Mouse (Mus musculus) sigmoid colon, adult 10 weeks (tissue): Measurements from ENCODE around the gene Tle2. TPM values are rescaled to one million over a fixed set of nuclear protein-coding genes. Genes with fewer than 3 reads are reported as not detected.

Experiments
- polyA plus RNA-seq: library from polyadenylated mRNA; stranded (reverse); fragments of 350-450 nt; fragmentation: Illumina TruSeq; extraction: RNeasy Lipid Tissue Mini Kit (QIAGEN cat#74804); gene quantifications from one replicate; pipeline ENCODE4 v1.2.3, GENCODE M21; 2014; ENCODE audit warnings: low read depth, low replicate concordance

Tle2 gene
- polyA plus RNA-seq: 1.1 TPM

GRCm38 (mm10) chr10:81574081-81575056 is at the start of gene Tle2:
Gene Tle2 (plus strand): TSS chr10:81574561.

DNA sequence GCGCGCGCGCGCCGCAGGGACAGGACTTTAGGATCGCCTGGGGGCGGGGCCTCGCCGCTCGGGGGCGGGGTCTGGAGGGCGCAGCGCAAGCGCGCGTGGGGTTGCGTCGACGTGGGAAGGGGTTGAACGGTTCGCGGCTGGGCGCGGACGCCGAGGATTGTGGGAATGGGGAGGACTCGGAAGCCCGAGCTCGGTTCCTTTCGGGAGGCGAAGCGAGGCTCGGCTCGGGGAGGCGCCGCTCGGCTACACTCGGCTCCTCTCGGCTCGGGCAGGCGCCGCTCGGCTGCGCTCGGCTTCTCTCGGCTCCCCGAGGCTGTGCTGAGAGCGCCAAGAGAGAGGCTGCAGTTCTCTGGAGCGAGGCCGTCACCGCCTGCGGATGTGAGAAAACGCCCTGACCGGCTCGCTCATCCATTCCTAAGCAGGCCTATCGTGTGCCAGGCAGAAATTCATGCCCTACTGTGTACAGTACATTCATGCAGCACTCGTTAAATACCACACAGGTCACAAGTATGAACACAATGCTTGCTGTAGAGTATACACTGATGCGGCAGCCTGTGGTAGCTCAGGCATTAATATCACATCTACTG is 29.1 kb upstream of the Tle2 start, which contains the start of gene Gna11:
TSS of gene Gna11 (minus strand) at position 30 of the 587 bp plus-strand sequence.

GRCm38 (mm10) chr10:81559163-81559626 is 15.2 kb upstream of the Tle2 start, which contains the start of gene Aes:
Gene Aes (plus strand): TSS chr10:81559488.

GRCm38 (mm10) chr10:81600738-81601203 is 26.4 kb downstream of the Tle2 start, which contains the start of gene Tle6:
Gene Tle6 (minus strand): TSS chr10:81601073.

DNA sequence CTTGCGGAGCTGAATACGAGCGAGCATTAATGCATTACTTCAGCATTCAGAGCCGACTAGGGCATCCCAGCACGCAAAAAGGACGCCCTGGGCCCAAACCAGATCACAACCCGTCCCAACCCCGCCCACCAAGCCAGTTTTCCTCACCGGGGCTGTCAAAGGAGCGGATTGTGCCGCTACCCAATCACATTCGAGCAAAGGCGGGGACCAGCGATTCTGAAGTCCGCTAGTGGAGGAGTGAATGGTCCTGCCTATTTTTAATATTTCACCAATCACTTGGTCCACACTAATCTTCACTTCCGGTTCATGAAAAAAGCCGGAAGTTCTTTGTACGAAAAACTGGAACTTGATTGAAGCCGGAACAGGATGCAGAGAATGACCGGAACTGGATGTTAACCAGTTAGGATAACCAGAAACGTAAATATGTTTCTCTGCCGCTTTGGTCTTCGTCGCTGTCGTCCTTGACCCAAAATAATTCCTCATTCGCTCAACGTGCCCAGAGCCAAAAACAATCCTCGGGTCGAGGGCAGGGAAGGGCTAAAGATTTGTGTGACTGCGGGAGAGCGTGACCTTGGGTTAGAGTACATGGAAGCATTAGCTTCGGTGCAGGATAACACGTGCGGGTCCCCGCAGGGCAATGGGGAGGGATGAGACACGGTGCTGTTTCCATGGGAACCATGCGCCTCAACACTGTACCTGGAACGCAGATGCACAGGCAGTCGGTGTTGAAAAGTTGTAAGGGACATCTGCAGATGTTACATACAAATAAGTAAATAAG is 31.8 kb downstream of the Tle2 start, which contains the start of gene BC025920:
TSS of gene BC025920 (plus strand) at position 297 of the 778 bp plus-strand sequence.

GRCm38 (mm10) chr10:81626994-81627835 is 52.9 kb downstream of the Tle2 start, which contains the start of gene Sirt6:
Gene Sirt6 (minus strand): TSS chr10:81627797.

DNA sequence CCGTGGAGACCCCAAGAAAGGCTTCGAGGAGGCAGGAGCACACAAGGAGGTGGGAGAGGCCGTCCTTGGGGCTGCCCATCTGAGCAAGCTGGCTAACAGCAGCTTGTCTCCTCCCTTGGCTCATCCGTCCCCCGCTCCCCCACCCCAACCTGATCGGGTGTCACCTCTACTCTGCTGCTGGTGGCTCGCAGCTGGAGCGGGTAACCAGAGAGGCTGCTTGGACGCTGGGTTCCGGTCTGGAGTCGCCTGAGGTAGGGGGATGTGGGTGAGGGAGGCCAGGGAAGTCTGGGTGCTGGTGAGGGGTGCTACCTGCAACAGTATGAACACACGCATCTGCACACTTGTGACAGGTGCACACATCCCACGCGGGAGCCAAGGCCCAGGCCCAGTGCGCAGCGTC is 54.0 kb downstream of the Tle2 start, which contains the start of gene Ankrd24:
TSS of gene Ankrd24 (plus strand) at position 151 of the 400 bp plus-strand sequence.

Other genes with a start within 250 kb of the Tle2 start
- not detected for gene Tbxa2r, start 245.8 kb upstream of the Tle2 start, polyA plus RNA-seq
- gene Gipc3, start 231.3 kb upstream of the Tle2 start, polyA plus RNA-seq: not detected
- gene Hmg20b, start 224.1 kb upstream of the Tle2 start, polyA plus RNA-seq: 11.0 TPM
- 0.13 TPM for gene Mfsd12, start 217.1 kb upstream of the Tle2 start, polyA plus RNA-seq
- not detected for gene 4930404N11Rik, start 208.7 kb upstream of the Tle2 start, polyA plus RNA-seq
- gene Fzr1, start 196.0 kb upstream of the Tle2 start, polyA plus RNA-seq: 0.19 TPM
- gene Dohh, start 190.1 kb upstream of the Tle2 start, polyA plus RNA-seq: not detected
- gene Gm48551, start 190.1 kb upstream of the Tle2 start, polyA plus RNA-seq: 0.32 TPM
- gene Gm48552, start 185.6 kb upstream of the Tle2 start, polyA plus RNA-seq: not detected
- 21.2 TPM for gene Smim24, start 181.5 kb upstream of the Tle2 start, polyA plus RNA-seq
- gene Nfic, start 118.9 kb upstream of the Tle2 start, polyA plus RNA-seq: 8.2 TPM
- gene Celf5, start 91.9 kb upstream of the Tle2 start, polyA plus RNA-seq: 3.1 TPM
- not detected for gene Ncln, start 78.2 kb upstream of the Tle2 start, polyA plus RNA-seq
- not detected for gene S1pr4, start 74.4 kb upstream of the Tle2 start, polyA plus RNA-seq
- gene Gna15, start 50.3 kb upstream of the Tle2 start, polyA plus RNA-seq: not detected
- 8.6 TPM for gene Gna11, start 29.4 kb upstream of the Tle2 start, polyA plus RNA-seq
- 16.2 TPM for gene Aes, start 15.1 kb upstream of the Tle2 start, polyA plus RNA-seq
- gene Tle6, start 26.5 kb downstream of the Tle2 start, polyA plus RNA-seq: 2.0 TPM
- 3.1 TPM for gene BC025920, start 31.7 kb downstream of the Tle2 start, polyA plus RNA-seq
- not detected for gene Sirt6, start 53.2 kb downstream of the Tle2 start, polyA plus RNA-seq
- gene Ankrd24, start 54.0 kb downstream of the Tle2 start, polyA plus RNA-seq: 2.2 TPM
- gene Gm10778, start 74.5 kb downstream of the Tle2 start, polyA plus RNA-seq: 16.4 TPM
- gene Zfp433, start 130.3 kb downstream of the Tle2 start, polyA plus RNA-seq: 35.5 TPM
- 15.8 TPM for gene Gm3055, start 196.6 kb downstream of the Tle2 start, polyA plus RNA-seq
- gene Gm4767, start 237.6 kb downstream of the Tle2 start, polyA plus RNA-seq: 4.2 TPM